Mouse (Mus musculus) lung, postnatal 0 days (tissue): ENCODE results near the gene Tmc8.

Experiments used
- CTCF ChIP-seq: IDR thresholded peaks from 2 replicates; pipeline ENCODE4 v1.5.1; 2016; ENCODE audit warnings: antibody characterized with exemption, mild to moderate bottlenecking
- EP300 ChIP-seq: IDR thresholded peaks from 2 replicates; pipeline ENCODE4 v1.6.1; 2016; ENCODE audit warnings: antibody characterized with exemption, mild to moderate bottlenecking, control low read depth

DNA sequence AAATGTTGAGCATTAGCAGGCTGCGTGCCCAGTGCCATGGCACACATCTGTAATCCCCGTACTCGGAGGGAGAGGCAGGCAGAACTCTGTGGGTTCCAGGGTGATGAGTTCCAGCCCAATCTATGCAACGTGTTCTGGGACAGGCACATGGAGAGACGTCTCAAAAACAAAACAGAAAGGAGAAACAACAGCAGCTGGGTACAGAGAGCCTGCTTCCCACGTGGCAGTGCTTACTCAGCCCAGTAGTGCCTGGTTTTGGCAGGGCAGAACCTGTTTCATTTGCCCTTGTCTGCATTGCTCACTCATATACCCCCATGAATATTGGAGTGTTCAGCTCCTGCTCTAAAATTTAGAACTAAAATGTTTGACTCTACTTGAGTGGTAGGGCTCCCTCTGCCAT lies 30.3 kb upstream of the Tmc8 start:
- TF ChIP-seq CTCF: no peak
- TF ChIP-seq EP300: no peak
